Mouse (Mus musculus): ENCODE measurements at regions not wholly inside any gene's neighbourhood (a gene's known extent, or its start where the extent isn't known, plus 50 kb on each side); places are given as distances from the start of the nearest gene placed in this dataset.

- no peak for TF ChIP-seq GATA1 (IDR thresholded peaks at IDR 0.05; ENCODE audit: low read length)
- TF ChIP-seq TAL1 (IDR thresholded peaks at IDR 0.05; ENCODE audit: low read length) = no peak
These were observed 296.9 kb downstream of the Dok5 start for GRCm38 (mm10) chr2:171028481-171028880.

Data from erythroblast, embryonic 14.5 days (primary cell).